Mouse (Mus musculus): ENCODE data around the gene Prkca.
A peak's percentile ranks its signal among the peaks of the same experiment; 100 is the strongest.

Gene Prkca

GRCm38 (mm10) chr11:108228497-108228896 is 115.2 kb downstream of the Prkca start:
- DNase-seq = no peak

DNA sequence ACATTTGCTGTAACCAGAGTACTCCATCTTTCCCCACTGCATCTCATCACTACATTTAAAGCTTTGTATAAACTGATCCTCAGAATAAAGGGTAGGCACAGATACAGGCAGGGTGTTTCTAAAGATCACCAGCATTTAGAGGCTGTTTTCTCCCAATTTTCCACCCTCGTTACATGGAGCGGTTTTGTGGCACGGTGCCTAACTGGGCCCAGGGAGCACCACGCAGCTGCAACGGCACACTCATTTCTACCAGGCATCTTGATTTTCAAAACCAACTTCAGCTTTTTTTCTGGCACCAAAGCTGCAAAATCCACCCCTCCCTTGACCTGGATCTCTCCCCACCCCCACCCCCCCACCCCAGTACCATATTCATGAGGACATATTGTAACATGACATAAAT is 117.5 kb downstream of the Prkca start:
- no peak for DNase-seq

GRCm38 (mm10) chr11:108224233-108224973 is 119.3 kb downstream of the Prkca start:
- DNase-seq = no peak

GRCm38 (mm10) chr11:108223613-108224232 is 120.0 kb downstream of the Prkca start:
- no peak for DNase-seq

DNA sequence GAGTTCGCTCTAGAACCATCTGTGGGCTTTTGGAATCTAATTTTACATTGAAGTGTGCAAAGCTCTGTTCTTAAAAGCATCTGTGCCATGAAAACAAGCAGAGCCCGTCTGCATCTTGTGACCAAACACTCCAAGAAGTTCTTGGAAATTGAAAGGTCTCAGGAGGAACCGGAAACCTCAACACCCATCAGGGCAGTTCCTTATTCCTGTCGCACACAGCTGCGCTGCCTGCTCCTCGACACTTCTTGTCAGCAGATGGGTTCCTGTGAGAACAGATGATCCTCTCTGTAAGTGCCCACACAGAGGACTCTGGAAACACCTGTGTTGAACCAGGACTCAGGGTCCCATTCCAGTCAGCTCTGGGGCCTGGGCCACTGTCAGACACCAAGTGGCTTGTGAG is 120.6 kb downstream of the Prkca start:
- DNase-seq = no peak

GRCm38 (mm10) chr11:108222616-108223015 is 121.1 kb downstream of the Prkca start:
- DNase-seq = no peak

DNA sequence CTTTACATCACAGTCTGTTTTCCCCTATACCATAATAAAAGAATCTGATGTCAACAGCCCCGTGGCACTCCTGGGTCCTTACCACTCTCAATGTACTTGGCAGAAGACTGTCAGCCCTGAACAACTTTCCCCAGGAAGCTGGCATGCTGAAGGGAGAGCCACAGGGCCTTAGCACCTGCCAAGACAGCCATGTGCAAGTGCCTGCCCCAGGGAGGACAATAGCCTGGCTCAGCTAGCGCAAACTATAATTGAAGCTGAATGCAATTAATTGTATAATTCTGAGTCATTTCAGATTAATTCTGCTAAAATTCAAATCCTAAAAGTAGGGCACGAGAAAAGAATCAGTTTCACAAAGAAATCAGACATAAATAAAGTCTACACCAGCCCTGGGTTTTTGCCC is 121.7 kb downstream of the Prkca start:
- peak; percentile 21 for DNase-seq

- no peak for DNase-seq
Measured at GRCm38 (mm10) chr11:108221124-108221835, 122.4 kb downstream of the Prkca start.

GRCm38 (mm10) chr11:108220605-108221004 is 123.1 kb downstream of the Prkca start:
- no peak for DNase-seq

DNA sequence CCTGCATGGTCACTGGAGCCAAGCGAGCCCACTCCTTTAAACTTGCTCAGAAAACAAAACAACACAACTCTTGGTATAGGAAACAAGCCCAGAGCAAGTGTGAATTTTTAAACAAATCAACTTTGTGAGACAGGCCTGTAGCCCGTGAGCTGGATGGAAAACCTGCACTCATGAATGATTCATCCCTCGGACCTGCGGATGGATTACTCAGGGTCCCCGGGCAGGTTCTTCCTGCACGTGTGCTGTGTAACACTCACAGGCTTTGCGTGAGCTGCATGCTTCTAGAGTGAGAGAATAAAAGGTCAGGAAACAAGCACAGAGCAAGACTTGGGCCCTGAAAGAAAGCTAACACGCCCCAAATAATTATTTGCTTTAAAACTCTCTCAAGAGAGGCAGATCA is 126.7 kb downstream of the Prkca start:
- DNase-seq = no peak

DNA sequence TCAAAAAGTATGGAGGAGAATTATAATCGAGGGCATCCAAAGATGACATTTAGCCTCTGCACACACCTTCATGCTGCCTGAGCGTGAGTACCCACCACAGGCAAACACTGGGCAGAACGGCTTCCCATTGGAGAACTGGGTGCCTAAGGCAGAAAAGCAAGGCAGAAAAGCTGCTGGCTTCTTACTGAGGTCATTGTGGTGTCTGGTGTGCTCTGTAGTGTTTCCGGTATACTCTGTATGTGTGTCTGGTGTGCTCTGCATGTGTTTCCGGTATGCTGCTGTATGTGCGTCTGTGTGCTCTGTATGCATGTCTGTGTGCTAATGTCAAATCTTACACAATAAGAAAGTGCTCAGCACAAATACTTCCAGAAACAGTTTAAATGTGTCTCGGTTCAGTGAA is 127.7 kb downstream of the Prkca start:
- DNase-seq = no peak

DNA sequence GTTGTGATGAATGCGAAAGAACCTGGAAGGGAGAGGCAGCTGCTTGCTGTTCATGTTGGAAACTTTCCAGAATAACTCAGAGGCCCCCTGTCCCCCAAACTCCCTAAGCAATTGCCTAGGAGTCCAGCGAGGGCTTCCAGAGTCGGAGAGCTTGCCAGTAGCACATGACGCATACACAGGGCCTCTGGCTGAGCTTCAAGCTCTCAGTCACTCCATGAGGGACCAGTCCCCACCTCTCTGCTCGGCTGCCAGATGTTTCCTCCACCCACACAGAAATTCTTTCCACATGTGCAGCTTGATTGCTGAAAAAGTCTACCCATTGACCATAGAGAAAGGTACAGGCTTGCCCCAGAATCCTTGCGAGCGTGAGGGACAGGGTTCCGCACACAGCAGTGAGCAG is 128.3 kb downstream of the Prkca start:
- no peak for DNase-seq

DNA sequence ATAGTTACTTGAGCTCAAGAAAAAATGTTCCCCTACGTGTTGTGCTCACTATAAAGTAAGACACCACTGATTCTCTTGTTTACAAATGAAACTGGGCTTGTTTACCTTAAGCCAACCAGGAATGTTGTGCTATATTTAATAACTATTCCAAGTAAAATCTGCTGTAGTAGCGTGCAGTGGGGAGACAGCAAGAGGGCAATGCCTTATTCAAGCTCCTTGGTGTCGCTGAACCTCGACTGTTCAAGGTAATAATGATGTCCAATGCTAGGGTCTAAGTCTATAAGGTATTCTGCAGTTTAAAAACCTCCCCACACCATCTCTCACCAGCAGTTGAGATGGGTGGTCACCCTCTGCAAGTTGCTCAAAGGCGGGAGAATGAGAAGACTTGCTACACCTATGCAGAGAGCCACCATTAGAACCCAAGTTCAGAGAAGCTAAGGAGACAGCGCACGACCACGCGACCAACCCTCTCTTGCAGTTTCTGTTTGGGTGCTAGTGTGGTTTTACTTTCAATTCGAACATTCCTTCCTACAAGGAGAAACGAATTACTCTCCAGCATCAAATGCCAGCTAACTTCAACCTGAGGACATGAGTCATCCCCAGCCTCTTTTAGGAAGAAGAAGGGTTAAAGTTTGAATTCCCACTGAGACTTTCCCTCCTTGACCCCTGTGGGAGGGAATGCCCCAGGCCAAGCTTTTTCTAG is 129.1 kb downstream of the Prkca start:
- no peak for DNase-seq

DNA sequence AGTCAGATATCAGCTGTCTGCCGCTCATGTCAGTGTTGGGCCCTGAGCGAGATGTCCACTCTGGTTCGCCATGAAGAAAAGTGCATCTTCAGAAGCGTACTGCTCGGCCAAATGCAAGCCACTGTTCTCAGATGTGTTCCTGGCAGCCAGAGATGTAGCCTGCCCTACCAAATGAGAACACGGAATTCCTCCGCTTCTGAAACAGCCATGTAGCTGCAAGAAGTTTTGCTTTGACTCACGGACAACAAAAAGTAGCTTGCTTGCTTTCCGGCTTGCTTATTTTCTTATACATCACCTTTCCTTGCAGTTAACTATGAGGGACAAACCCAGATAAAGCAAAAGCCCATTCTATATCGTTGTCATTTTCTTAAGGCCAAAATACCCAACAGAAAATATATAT is 129.9 kb downstream of the Prkca start:
- no peak for DNase-seq

DNA sequence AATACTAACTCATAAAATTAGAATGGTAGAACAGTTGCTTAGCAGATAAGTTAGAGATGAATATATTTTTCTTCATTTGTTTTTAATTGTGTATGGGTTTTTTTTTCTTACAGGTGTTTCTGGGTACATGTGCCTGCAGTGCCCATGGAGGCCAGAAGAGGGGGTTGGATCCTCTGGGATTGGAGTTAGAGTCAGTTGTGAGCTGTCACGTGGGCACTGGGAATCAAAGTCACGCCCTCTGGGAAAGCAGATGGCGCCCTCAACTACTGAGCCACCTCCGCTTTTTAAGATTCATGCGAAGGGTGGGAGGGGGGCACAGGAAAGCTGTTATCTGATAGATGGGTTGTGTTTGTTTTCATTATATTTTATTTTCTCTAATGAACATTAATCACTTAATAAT is 131.1 kb downstream of the Prkca start:
- no peak for DNase-seq

- DNase-seq = no peak
Measured at GRCm38 (mm10) chr11:108212030-108212429, 131.7 kb downstream of the Prkca start.

DNA sequence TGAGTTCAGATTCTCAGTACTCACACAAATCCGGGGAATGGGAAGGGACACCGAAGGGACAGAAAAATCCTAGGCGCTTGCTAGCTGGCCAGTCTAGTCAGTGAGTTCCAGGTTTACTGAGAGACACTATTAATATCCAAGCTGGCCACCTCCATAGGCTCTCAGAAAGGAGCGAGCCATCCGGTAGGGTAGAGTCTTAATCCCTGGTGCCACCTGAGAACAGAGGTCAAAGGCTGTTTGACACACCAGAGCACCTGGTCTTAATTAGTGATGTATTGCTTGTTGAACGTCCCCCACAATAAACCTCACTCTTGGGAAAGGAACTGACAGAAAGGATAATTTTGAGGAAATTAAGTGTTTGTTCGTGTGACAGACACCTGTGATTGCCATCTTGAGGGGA is 133.0 kb downstream of the Prkca start:
- DNase-seq = no peak

GRCm38 (mm10) chr11:108206602-108207001 is 137.1 kb downstream of the Prkca start:
- no peak for DNase-seq

DNA sequence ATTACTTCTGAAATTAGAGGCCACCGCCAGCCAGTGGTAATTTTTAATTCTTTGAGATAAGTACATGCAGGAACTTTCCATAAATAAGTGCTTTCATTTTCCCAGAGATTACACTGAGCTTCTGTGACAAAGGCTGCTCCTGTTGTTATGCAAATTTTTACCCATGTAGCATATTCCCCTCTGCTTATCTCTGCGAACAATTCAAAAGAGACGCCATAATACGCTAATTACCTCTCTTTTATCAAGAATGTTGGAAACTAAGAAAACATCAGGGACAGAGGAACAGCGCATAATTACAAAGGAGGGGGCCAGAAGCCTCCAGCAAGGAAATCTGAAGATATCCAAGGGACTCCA is 138.9 kb downstream of the Prkca start:
- no peak for DNase-seq

GRCm38 (mm10) chr11:108204202-108204894 is 139.4 kb downstream of the Prkca start:
- DNase-seq = no peak

GRCm38 (mm10) chr11:108202835-108203234 is 140.9 kb downstream of the Prkca start:
- no peak for DNase-seq

GRCm38 (mm10) chr11:108200679-108201586 is 142.8 kb downstream of the Prkca start:
- no peak for DNase-seq

Data from cerebellum, adult 11 months (tissue).